Mouse (Mus musculus) olfactory bulb, adult 2 months (tissue): ENCODE measurements around the gene Klhdc3.

Source experiments
- CTCF ChIP-seq: fragments of 200-500 bp; IDR thresholded peaks from 2 replicates; pipeline ENCODE4 v1.5.1; 2012; ENCODE audit warnings: low read depth, mild to moderate bottlenecking, low read length, moderate library complexity; ENCODE audit not compliant: insufficient read depth
- POLR2A ChIP-seq: fragments of 200-500 bp; IDR thresholded peaks from 2 replicates; pipeline ENCODE4 v1.6.1; 2012; ENCODE audit warnings: mild to moderate bottlenecking, low read depth, low read length, moderate library complexity; ENCODE audit not compliant: insufficient read depth

- TF ChIP-seq CTCF (no peak), POLR2A (no peak)
Measured at GRCm38 (mm10) chr17:46728904-46729318, 48.2 kb upstream of the Klhdc3 start, which contains the start of gene Gnmt.
